Mouse (Mus musculus) intestine, embryonic 14.5 days (tissue): ENCODE results near the gene Ufsp1. TPM values are rescaled to one million over a fixed set of nuclear protein-coding genes. Genes with fewer than 3 reads are reported as not detected.

Experiments used
- ATAC-seq: fragments of 200-750 bp; cut with Nextera tagmentation; replicated peaks from 2 replicates; pipeline ENCODE4 v1.8.0; 2017; ENCODE audit warnings: low read depth, moderate number of reproducible peaks, moderate TSS enrichment, moderate library complexity; ENCODE audit not compliant: low FRiP score, low TSS enrichment
- DNase-seq: peaks from one replicate; pipeline ENCODE4 v3.0.0-alpha.2; 2018; ENCODE audit warnings: low spot score
- H3K27ac ChIP-seq: fragments of 300-500 bp; sonication (generic); 2 replicates; pipeline ENCODE4 v1.5.1; 2014; ENCODE audit warnings: low read depth, mild to moderate bottlenecking, control low read depth
- H3K27me3 ChIP-seq: fragments of 300-500 bp; sonication (generic); replicated peaks from 2 replicates; pipeline ENCODE4 v1.6.1; 2014; ENCODE audit warnings: low read length, control low read depth; ENCODE audit not compliant: control insufficient read depth, insufficient read depth
- H3K36me3 ChIP-seq: fragments of 300-500 bp; sonication (generic); 2 replicates; pipeline ENCODE4 v1.6.1; 2014; ENCODE audit warnings: low read length, control low read depth; ENCODE audit not compliant: control insufficient read depth, insufficient read depth
- H3K4me1 ChIP-seq: fragments of 300-500 bp; sonication (generic); replicated peaks from 2 replicates; pipeline ENCODE4 v1.6.1; 2014; ENCODE audit warnings: low read length, control low read depth, mixed read lengths; ENCODE audit not compliant: control insufficient read depth, insufficient read depth
- H3K4me2 ChIP-seq: fragments of 300-500 bp; sonication (generic); 2 replicates; pipeline ENCODE4 v1.6.1; 2014; ENCODE audit warnings: low read length
- H3K4me3 ChIP-seq: fragments of 300-500 bp; sonication (generic); 2 replicates; pipeline ENCODE4 v1.5.1; 2014; ENCODE audit warnings: low read depth, low read length, control low read depth, mixed read lengths
- H3K9ac ChIP-seq: fragments of 300-500 bp; sonication (generic); 2 replicates; pipeline ENCODE4 v1.6.1; 2014; ENCODE audit warnings: mild to moderate bottlenecking, low read length
- H3K9me3 ChIP-seq: fragments of 300-500 bp; sonication (generic); 2 replicates; pipeline ENCODE4 v1.6.1; 2016; ENCODE audit warnings: low read length, control low read depth; ENCODE audit not compliant: control insufficient read depth
- WGBS: fragments of 180-500 bp; shearing (Covaris S2); extraction: QIAGEN DNeasy Blood & Tissue Kit; methylation state at CpG from one replicate; pipeline ENCODE4 v1.1.7; 2014; 5-methylcytosine and 5-hydroxymethylcytosine counted together
- polyA plus RNA-seq: library from polyadenylated mRNA; unstranded; fragments of >200 nt; fragmentation: Nextera tagmentation; extraction: Ambion mirVana; gene quantifications from 2 replicates; pipeline ENCODE4 v1.2.1, GENCODE M21; 2014

Ufsp1 gene
- polyA plus RNA-seq, 1 experiment from 2014 or later: 10.6 TPM

DNA sequence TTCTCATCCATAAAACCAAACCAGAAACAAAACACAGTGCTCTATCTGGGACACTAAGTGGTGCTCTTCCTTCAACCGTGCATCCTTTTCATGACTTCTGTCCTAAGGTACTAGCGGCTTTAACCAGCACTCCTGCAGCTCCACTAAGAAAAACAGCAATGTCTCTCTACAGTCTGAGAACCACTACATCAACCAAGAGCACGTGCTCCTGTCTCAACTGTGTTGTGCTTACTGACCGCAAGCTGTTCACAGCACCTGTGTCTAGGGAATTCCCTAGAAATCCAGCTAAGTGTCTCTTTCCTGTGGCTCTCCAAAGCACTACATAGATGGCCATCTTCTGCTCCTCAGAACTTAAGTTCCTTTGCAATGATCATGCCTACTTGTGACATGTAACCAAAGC lies 10.4 kb downstream of the Ufsp1 start:
- no peak overlapping the region for H3K27ac ChIP-seq
- ATAC-seq (no peak), DNase-seq (no peak)
- peaks cover 26% of the 10 kb centered on the region for H3K4me1 ChIP-seq
- peaks cover 76% of the 10 kb centered on the region for H3K36me3 ChIP-seq
- H3K9me3 ChIP-seq: no peaks in the 10 kb centered on the region
- H3K9ac ChIP-seq: peak overlapping the region; percentile 20; the same call in 1 of the 2 replicates
- 0 out of 2 replicates have a peak overlapping the region, but pooled peaks have one; percentile 4 for H3K4me3 ChIP-seq
- H3K4me2 ChIP-seq: peak overlapping the region; percentile 80
- 44% methylated on average over 4 of the region's 4 CpGs for WGBS
- H3K27me3 ChIP-seq: no peaks in the 10 kb centered on the region

DNA sequence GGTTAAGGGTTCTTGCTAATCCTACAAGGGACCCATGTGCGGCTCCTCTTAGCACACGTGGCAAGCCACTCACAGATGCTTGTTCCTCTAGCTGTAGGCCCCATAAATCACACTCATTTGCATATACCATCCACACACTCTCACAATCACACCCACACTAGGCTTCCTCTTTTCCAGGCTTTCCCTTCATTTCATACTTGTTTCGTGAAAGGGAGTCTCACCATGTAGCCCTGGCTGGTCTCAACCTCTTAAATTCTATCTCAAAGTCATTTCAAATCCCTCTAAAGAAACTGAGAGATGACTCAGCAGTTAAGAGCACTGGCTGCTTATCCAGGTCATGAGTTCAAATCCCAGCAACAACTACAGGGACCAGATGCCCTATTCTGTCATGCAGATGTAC lies 11.4 kb downstream of the Ufsp1 start:
- Histone ChIP-seq H3K4me2 (peak overlapping the region; percentile 80), H3K9me3 (no peaks in the 10 kb centered on the region), H3K9ac (peak overlapping the region; percentile 34), H3K27me3 (no peaks in the 10 kb centered on the region), H3K27ac (no peak overlapping the region), H3K4me3 (peak overlapping the region; percentile 88), H3K36me3 (peaks cover 76% of the 10 kb centered on the region), H3K4me1 (peaks cover 26% of the 10 kb centered on the region)
- WGBS: 50% methylated on average over 3 of the region's 3 CpGs
- ATAC-seq: no peak
- no peak for DNase-seq

DNA sequence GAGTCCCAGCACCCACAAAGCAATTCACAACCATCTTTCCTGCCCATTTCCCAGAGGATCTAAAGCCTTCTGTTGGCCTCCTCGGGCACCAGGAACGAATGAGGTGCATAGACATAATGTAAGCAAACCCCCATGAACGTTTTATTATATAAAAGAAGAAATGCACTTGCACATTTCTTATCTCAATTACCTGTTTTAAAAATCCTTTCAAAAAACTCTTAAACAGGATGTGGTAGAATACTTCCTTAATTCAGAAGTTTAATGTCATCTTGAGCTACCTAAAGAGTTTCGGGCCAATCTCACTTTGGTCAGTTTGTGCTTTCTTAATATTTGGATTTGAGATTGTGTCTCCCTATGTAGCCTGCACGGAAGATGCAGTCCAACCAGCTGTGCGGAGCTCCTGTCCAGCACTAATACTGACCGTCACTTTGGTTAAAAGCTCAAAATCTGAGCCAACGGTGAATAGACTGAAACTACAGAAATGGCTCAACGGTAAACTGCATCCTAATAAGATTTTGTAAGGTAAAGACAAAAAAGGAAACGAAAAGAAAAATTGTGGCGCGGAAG lies 12.1 kb downstream of the Ufsp1 start:
- peak overlapping the region; percentile 80 for H3K4me2 ChIP-seq
- peak overlapping the region; percentile 95 for H3K9ac ChIP-seq
- peak overlapping the region; percentile 88 for H3K4me3 ChIP-seq
- no peaks in the 10 kb centered on the region for H3K9me3 ChIP-seq
- H3K36me3 ChIP-seq: peaks cover 72% of the 10 kb centered on the region
- DNase-seq (no peak), ATAC-seq (no peak)
- peak overlapping the region; percentile 93 for H3K27ac ChIP-seq
- WGBS: 11% methylated on average over 12 of the region's 12 CpGs
- no peaks in the 10 kb centered on the region for H3K27me3 ChIP-seq
- H3K4me1 ChIP-seq: peaks cover 26% of the 10 kb centered on the region

DNA sequence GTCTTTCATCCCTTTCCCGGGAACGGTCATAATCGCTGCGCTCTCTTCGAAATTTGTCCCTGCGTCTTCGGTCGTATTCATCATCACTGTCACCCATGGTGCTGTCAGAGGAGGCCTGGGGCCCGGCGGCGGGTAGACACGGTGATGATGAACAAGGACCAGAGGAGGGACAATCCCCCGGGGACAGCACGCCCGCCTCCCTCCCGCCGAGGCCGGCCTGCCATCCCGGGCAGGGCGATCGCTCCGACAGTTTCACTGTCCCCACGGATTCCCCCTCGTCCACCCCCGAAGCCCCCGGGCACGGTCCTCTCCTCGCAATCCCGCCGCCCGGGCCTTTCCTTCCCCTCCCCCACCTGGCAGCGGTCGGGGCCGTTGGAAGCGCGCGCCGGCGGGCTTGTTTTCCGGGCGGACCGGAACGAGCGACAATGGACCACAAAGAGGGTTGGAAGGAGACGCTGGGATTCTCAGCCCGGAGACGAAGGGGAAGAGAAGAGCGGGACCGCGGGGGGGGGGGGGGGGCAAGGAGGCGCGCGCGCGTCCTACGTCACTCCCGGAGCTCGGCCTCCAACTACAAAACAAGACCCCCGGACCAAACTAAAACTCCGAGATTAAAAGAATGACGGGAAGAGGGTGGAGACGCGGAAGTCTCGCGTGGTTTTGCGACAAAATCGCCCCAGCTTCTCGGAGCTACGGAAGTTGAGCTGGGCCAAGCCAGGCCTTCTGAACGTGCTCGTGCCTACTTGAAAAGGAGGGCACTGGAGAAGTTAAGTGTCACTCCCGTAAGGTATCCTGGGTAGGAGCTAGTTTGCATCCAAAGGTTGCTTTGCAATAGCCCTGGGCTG lies 12.9 kb downstream of the Ufsp1 start, which contains the start of gene Srrt:
Gene Srrt, minus strand, starts transcription at position 604 of the 842 bp plus-strand sequence.
- Histone ChIP-seq H3K4me1 (peaks cover 30% of the 10 kb centered on the region), H3K4me2 (peak within 1 kb of the TSS; percentile 80), H3K9ac (peak within 1 kb of the TSS; percentile 95), H3K27ac (peak within 1 kb of the TSS; percentile 93), H3K9me3 (no peaks in the 10 kb centered on the region), H3K4me3 (peak within 1 kb of the TSS; percentile 88), H3K36me3 (peaks cover 72% of the 10 kb centered on the region), H3K27me3 (no peaks in the 10 kb centered on the region)
- ATAC-seq: peak; percentile 85
- under 1% methylated on average over 57 of the region's 72 CpGs for WGBS
- DNase-seq: peak; percentile 94

DNA sequence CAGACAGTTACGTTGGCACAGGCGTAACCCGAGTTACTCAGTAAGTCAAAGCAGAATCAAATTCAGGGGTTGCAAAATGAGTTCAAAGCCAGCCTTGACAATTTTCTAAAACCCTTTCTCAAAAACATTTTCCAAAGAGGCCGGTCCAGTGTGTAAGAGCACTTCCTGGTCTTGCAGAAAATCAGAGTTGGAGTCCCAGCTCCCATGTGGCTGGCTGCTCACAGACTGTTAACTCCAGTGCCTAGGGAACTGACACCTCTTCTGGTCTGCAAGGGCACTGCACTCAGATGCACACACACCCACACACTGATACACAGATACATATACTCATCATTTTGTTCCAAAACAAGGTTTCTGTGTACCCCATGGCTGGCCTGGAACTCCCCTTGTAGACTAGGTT lies 13.9 kb downstream of the Ufsp1 start:
- WGBS: 95% methylated on average over 4 of the region's 4 CpGs
- peaks cover 63% of the 10 kb centered on the region for H3K36me3 ChIP-seq
- no peaks in the 10 kb centered on the region for H3K9me3 ChIP-seq
- DNase-seq (no peak), ATAC-seq (no peak)
- H3K9ac ChIP-seq: peak overlapping the region; percentile 95
- H3K4me1 ChIP-seq: peaks cover 41% of the 10 kb centered on the region
- peak overlapping the region; percentile 93 for H3K27ac ChIP-seq
- peak overlapping the region; percentile 88 for H3K4me3 ChIP-seq
- H3K27me3 ChIP-seq: no peaks in the 10 kb centered on the region
- H3K4me2 ChIP-seq: peak overlapping the region; percentile 80

DNA sequence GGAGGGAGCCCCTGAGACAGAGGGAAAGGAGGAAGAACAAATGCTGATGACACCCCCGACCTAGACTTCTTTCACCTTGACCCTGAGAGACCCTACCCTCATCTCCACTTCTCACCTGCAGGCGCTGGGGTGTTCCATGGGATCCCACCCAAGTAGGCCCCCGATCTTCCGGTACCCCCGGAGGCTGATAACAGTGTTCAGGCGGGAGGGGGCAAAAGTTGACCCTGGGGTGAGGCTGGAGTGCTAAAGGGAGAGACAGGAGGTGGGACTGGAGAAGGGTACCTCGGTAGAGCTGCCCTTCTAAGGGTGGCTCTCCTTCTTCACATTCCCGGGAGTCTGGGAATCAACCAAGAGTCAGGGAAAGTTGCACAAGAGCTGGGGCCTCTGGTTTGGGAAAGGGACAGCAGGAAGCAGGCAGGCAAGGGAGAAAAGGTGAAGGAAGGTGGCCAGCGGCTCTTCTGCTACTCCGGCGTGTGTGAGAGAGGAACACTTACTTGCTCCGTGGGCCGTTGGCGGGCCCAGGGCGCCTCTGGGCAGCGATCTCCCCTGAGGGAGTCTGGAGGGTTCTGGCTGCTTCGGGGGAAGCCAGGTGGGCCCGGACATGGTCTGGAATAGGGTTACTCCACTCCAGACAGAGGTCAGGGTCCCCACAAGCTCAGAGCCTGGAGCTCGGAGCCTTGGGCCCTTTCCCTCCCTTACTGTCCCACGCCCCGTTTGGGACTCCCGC lies 19.2 kb downstream of the Ufsp1 start:
- Histone ChIP-seq H3K27me3 (no peaks in the 10 kb centered on the region), H3K9me3 (no peaks in the 10 kb centered on the region), H3K27ac (peak overlapping the region; percentile 85), H3K4me2 (peak overlapping the region; percentile 97), H3K36me3 (peaks cover 35% of the 10 kb centered on the region), H3K9ac (peak overlapping the region; percentile 70), H3K4me1 (peaks cover 34% of the 10 kb centered on the region), H3K4me3 (peak overlapping the region; percentile 71)
- ATAC-seq: peak; percentile 66
- no peak for DNase-seq
- 1% methylated on average over 22 of the region's 22 CpGs for WGBS

DNA sequence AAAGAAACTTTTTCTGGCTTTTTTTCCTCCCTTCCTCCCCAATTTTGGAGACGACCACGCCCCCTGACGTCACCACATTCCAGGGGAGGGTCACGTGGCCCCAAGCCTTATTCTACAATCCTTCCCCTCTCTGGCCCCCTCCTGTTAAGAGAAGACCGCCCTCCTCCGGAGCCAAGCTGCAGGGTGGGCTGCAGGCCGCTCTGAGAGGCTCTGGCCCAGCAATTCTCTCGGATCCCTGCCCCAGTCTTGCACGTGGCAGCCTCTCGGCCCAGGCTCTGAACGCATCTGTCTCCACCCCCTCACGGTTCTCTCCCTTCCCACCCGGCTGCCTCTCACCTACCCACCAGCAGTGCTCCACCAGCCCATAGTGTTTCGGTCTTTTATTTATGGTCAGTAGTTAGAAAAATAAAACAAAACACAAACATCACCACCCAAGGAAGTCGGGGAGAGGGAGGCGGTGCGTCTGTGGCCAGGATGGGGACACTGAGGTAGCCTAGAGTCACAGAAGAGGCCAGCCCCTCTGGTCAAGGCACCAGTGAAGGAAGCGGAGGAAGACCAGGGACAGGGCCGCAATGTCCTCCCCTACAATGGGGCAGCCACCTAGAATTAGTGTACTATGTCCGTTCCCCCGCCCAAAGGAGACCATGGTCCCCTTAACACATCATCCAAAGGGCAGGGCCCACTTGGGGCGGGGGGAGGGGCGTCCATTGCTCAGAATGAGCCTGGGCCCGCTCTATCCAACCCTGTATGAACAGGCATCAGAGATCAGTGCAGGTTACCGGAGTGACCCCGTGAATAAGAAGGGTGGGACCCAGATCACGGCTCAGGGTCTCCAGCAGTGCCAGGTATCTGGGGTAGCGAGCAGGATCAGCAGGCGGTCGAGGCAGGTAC lies 20.0 kb downstream of the Ufsp1 start, which contains the start of gene Trip6:
Gene Trip6, minus strand, starts transcription at position 212 of the 891 bp plus-strand sequence.
- Histone ChIP-seq H3K4me3 (peak within 1 kb of the TSS; percentile 71), H3K36me3 (peaks cover 27% of the 10 kb centered on the region), H3K9ac (peak within 1 kb of the TSS; percentile 70), H3K27ac (peak within 1 kb of the TSS; percentile 85), H3K27me3 (no peaks in the 10 kb centered on the region), H3K9me3 (no peaks in the 10 kb centered on the region), H3K4me1 (peaks cover 34% of the 10 kb centered on the region), H3K4me2 (peak within 1 kb of the TSS; percentile 97)
- ATAC-seq (peak; percentile 92), DNase-seq (peak; percentile 98)
- 19% methylated on average over 30 of the region's 30 CpGs for WGBS
